Mouse (Mus musculus) NIH3T3 (cell line): ENCODE data around the gene Psg28.
"Not testable (repeated sequence)": the region's sequence is repeated elsewhere in the genome, so short reads cannot be mapped to it uniquely, and the experiment has no call there.

Experiments used
- DNase-seq: peaks from one replicate; pipeline ENCODE4 v3.0.0-alpha.2; 2012; ENCODE audit warnings: low read depth

Psg28 gene

GRCm38 (mm10) chr7:18431941-18432340 is at the start of gene Psg28:
Gene Psg28 (minus strand): TSS chr7:18432041.
- DNase-seq, result not testable (repeated sequence)

- no peak for DNase-seq
Measured at GRCm38 (mm10) chr7:18403407-18403806, 28.4 kb downstream of the Psg28 start.

GRCm38 (mm10) chr7:18402527-18403237 is 29.2 kb downstream of the Psg28 start:
- DNase-seq, result no peak

- not testable (repeated sequence) for DNase-seq
Measured at GRCm38 (mm10) chr7:18391483-18391882, 40.4 kb downstream of the Psg28 start.

- no peak for DNase-seq
Measured at GRCm38 (mm10) chr7:18378295-18378694, 53.5 kb downstream of the Psg28 start.
